Mouse (Mus musculus): ENCODE results near the gene Grm7. TPM values are rescaled to one million over a fixed set of nuclear protein-coding genes. Genes with fewer than 3 reads are reported as not detected.

Gene Grm7
- 3.1 and 4.4 TPM in 2 replicates for polyA plus RNA-seq (2015; fragmentation: Nextera tagmentation; extraction: Ambion mirVana)

- peak within 1 kb of the TSS; percentile 57 for H3K4me3 ChIP-seq
- H3K9me3 ChIP-seq, result no peaks in the 10 kb centered on the region
- H3K4me1 ChIP-seq, result peaks cover 31% of the 10 kb centered on the region
- no peak within 1 kb of the TSS for H3K27ac ChIP-seq
- peak within 1 kb of the TSS; percentile 97 for H3K4me2 ChIP-seq
- ATAC-seq (ENCODE audit: insufficient number of reproducible peaks, insufficient read depth, low FRiP score, low TSS enrichment, low read depth), result peak; percentile 73
- peaks cover 55% of the 10 kb centered on the region for H3K27me3 ChIP-seq
- peak within 1 kb of the TSS; percentile 62 for H3K9ac ChIP-seq
- H3K36me3 ChIP-seq, result no peaks in the 10 kb centered on the region
- under 1% methylated on average over 63 of the region's 65 CpGs for WGBS
These were observed at the start of gene Grm7 for GRCm38 (mm10) chr6:110645411-110646361. TSS of gene Grm7 (plus strand) at chr6:110645581.

- Histone ChIP-seq H3K4me3 (peak overlapping the region; percentile 57), H3K4me1 (peaks cover 31% of the 10 kb centered on the region), H3K27me3 (peaks cover 55% of the 10 kb centered on the region), H3K27ac (no peak overlapping the region), H3K9ac (peak overlapping the region; percentile 62; the same call in 1 of the 2 replicates), H3K9me3 (no peaks in the 10 kb centered on the region), H3K36me3 (no peaks in the 10 kb centered on the region), H3K4me2 (peak overlapping the region; percentile 97)
- WGBS, result 2% methylated on average over 7 of the region's 7 CpGs
- no peak; the same call in 1 of the 2 replicates for ATAC-seq (ENCODE audit: insufficient number of reproducible peaks, insufficient read depth, low FRiP score, low TSS enrichment, low read depth)
These were observed 355 bp upstream of the Grm7 start for GRCm38 (mm10) chr6:110645041-110645410.

- Histone ChIP-seq H3K27me3 (peaks cover 55% of the 10 kb centered on the region), H3K9ac (0 out of 2 replicates have a peak overlapping the region, but pooled peaks have one; percentile 16), H3K4me1 (peaks cover 31% of the 10 kb centered on the region), H3K4me2 (peak overlapping the region; percentile 97), H3K9me3 (no peaks in the 10 kb centered on the region), H3K4me3 (peak overlapping the region; percentile 57), H3K27ac (no peak overlapping the region), H3K36me3 (no peaks in the 10 kb centered on the region)
- WGBS, result 2% methylated on average over 12 of the region's 12 CpGs
- no peak for ATAC-seq (ENCODE audit: insufficient number of reproducible peaks, insufficient read depth, low FRiP score, low TSS enrichment, low read depth)
These were observed 1.5 kb downstream of the Grm7 start for GRCm38 (mm10) chr6:110646901-110647300.

GRCm38 (mm10) chr6:110649227-110649626 lies 3.8 kb downstream of the Grm7 start:
- H3K4me1 ChIP-seq, result peaks cover 31% of the 10 kb centered on the region
- no peaks in the 10 kb centered on the region for H3K9me3 ChIP-seq
- peak overlapping the region; percentile 16; the same call in 1 of the 2 replicates for H3K4me2 ChIP-seq
- H3K36me3 ChIP-seq, result no peaks in the 10 kb centered on the region
- H3K27me3 ChIP-seq, result peaks cover 44% of the 10 kb centered on the region
- no peak overlapping the region for H3K9ac ChIP-seq
- WGBS, result 78% methylated on average over 1 of the region's 1 CpGs
- H3K4me3 ChIP-seq, result no peak overlapping the region
- no peak for ATAC-seq (ENCODE audit: insufficient number of reproducible peaks, insufficient read depth, low FRiP score, low TSS enrichment, low read depth)
- no peak overlapping the region for H3K27ac ChIP-seq

- Histone ChIP-seq H3K27ac (no peak overlapping the region), H3K4me2 (no peak overlapping the region), H3K27me3 (peaks cover under 1% of the 10 kb centered on the region), H3K4me1 (0 out of 2 replicates have a peak, but pooled peaks cover 9% of the 10 kb centered on the region), H3K4me3 (no peak overlapping the region), H3K9ac (no peak overlapping the region), H3K36me3 (no peaks in the 10 kb centered on the region), H3K9me3 (no peaks in the 10 kb centered on the region)
- 61% methylated on average over 5 of the region's 5 CpGs for WGBS
- ATAC-seq (ENCODE audit: insufficient number of reproducible peaks, insufficient read depth, low FRiP score, low TSS enrichment, low read depth), result no peak
These were observed 8.1 kb downstream of the Grm7 start for GRCm38 (mm10) chr6:110653361-110654001.

GRCm38 (mm10) chr6:110664436-110664835 lies 19.1 kb downstream of the Grm7 start:
- WGBS, result 87% methylated on average over 1 of the region's 1 CpGs
- Histone ChIP-seq H3K9me3 (no peaks in the 10 kb centered on the region), H3K36me3 (no peaks in the 10 kb centered on the region), H3K9ac (no peak overlapping the region), H3K27me3 (no peaks in the 10 kb centered on the region), H3K4me3 (no peak overlapping the region), H3K4me2 (no peak overlapping the region), H3K4me1 (no peaks in the 10 kb centered on the region), H3K27ac (no peak overlapping the region)
- no peak for ATAC-seq (ENCODE audit: insufficient number of reproducible peaks, insufficient read depth, low FRiP score, low TSS enrichment, low read depth)

- no peaks in the 10 kb centered on the region for H3K27me3 ChIP-seq
- H3K4me1 ChIP-seq, result no peaks in the 10 kb centered on the region
- no peaks in the 10 kb centered on the region for H3K9me3 ChIP-seq
- H3K27ac ChIP-seq, result no peak overlapping the region
- 64% methylated on average over 5 of the region's 5 CpGs for WGBS
- H3K9ac ChIP-seq, result no peak overlapping the region
- H3K4me2 ChIP-seq, result no peak overlapping the region
- H3K4me3 ChIP-seq, result no peak overlapping the region
- no peak for ATAC-seq (ENCODE audit: insufficient number of reproducible peaks, insufficient read depth, low FRiP score, low TSS enrichment, low read depth)
- no peaks in the 10 kb centered on the region for H3K36me3 ChIP-seq
These were observed 23.1 kb downstream of the Grm7 start for GRCm38 (mm10) chr6:110668447-110668846.

GRCm38 (mm10) chr6:110690954-110691353 lies 45.6 kb downstream of the Grm7 start:
- ATAC-seq (ENCODE audit: insufficient number of reproducible peaks, insufficient read depth, low FRiP score, low TSS enrichment, low read depth), result no peak
- Histone ChIP-seq H3K36me3 (no peaks in the 10 kb centered on the region), H3K9ac (no peak overlapping the region), H3K27ac (no peak overlapping the region), H3K4me3 (no peak overlapping the region), H3K4me1 (no peaks in the 10 kb centered on the region), H3K4me2 (no peak overlapping the region), H3K27me3 (no peaks in the 10 kb centered on the region), H3K9me3 (no peaks in the 10 kb centered on the region)
- WGBS, result 81% methylated on average over 1 of the region's 1 CpGs

GRCm38 (mm10) chr6:110709763-110710162 lies 64.4 kb downstream of the Grm7 start:
- ATAC-seq (ENCODE audit: insufficient number of reproducible peaks, insufficient read depth, low FRiP score, low TSS enrichment, low read depth), result no peak
- H3K9ac ChIP-seq, result no peak overlapping the region
- no peak overlapping the region for H3K27ac ChIP-seq
- no peaks in the 10 kb centered on the region for H3K4me1 ChIP-seq
- H3K4me2 ChIP-seq, result no peak overlapping the region
- H3K4me3 ChIP-seq, result no peak overlapping the region
- WGBS, result 78% methylated on average over 5 of the region's 5 CpGs
- H3K9me3 ChIP-seq, result no peaks in the 10 kb centered on the region
- no peaks in the 10 kb centered on the region for H3K27me3 ChIP-seq
- H3K36me3 ChIP-seq, result no peaks in the 10 kb centered on the region

- no peak overlapping the region for H3K4me3 ChIP-seq
- H3K9me3 ChIP-seq, result no peaks in the 10 kb centered on the region
- WGBS, result 91% methylated on average over 3 of the region's 3 CpGs
- no peak overlapping the region for H3K27ac ChIP-seq
- H3K4me2 ChIP-seq, result no peak overlapping the region
- H3K4me1 ChIP-seq, result no peaks in the 10 kb centered on the region
- H3K27me3 ChIP-seq, result no peaks in the 10 kb centered on the region
- no peak overlapping the region for H3K9ac ChIP-seq
- H3K36me3 ChIP-seq, result no peaks in the 10 kb centered on the region
- 0 out of 2 replicates have a peak, but pooled peaks have one; percentile 62 for ATAC-seq (ENCODE audit: insufficient number of reproducible peaks, insufficient read depth, low FRiP score, low TSS enrichment, low read depth)
These were observed 69.6 kb downstream of the Grm7 start for GRCm38 (mm10) chr6:110714943-110715342.

- H3K9me3 ChIP-seq, result no peaks in the 10 kb centered on the region
- H3K27ac ChIP-seq, result no peak overlapping the region
- no peak overlapping the region for H3K4me2 ChIP-seq
- no peak overlapping the region for H3K4me3 ChIP-seq
- WGBS, result 78% methylated on average over 4 of the region's 4 CpGs
- no peak for ATAC-seq (ENCODE audit: insufficient number of reproducible peaks, insufficient read depth, low FRiP score, low TSS enrichment, low read depth)
- H3K27me3 ChIP-seq, result no peaks in the 10 kb centered on the region
- no peaks in the 10 kb centered on the region for H3K4me1 ChIP-seq
- H3K9ac ChIP-seq, result no peak overlapping the region
- H3K36me3 ChIP-seq, result no peaks in the 10 kb centered on the region
These were observed 78.0 kb downstream of the Grm7 start for GRCm38 (mm10) chr6:110723371-110723770.

All from embryonic facial prominence, embryonic 13.5 days (tissue).